Mouse (Mus musculus) lung, embryonic 16.5 days (tissue): ENCODE measurements at regions not wholly inside any gene's neighbourhood (a gene's known extent, or its start where the extent isn't known, plus 50 kb on each side); places are given as distances from the start of the nearest gene placed in this dataset.
"Not testable (repeated sequence)": the region's sequence is repeated elsewhere in the genome, so short reads cannot be mapped to it uniquely, and the experiment has no call there.

Experiments
- ATAC-seq: fragments of 200-750 bp; cut with Nextera tagmentation; 2 replicates; pipeline ENCODE4 v1.8.0; 2017; ENCODE audit warnings: low read depth, mild to moderate bottlenecking, moderate library complexity
- H3K27ac ChIP-seq: fragments of 300-500 bp; sonication (generic); 2 replicates; pipeline ENCODE4 v1.5.1; 2014; ENCODE audit warnings: mild to moderate bottlenecking, control low read depth, low read length
- H3K27me3 ChIP-seq: fragments of 300-500 bp; sonication (generic); 2 replicates; pipeline ENCODE4 v1.6.1; 2014; ENCODE audit warnings: low read depth, low read length, mixed read lengths; ENCODE audit not compliant: control insufficient read depth, insufficient read depth
- H3K36me3 ChIP-seq: fragments of 300-500 bp; sonication (generic); 2 replicates; pipeline ENCODE4 v1.6.1; 2014; ENCODE audit warnings: low read length; ENCODE audit not compliant: control insufficient read depth, insufficient read depth
- H3K4me1 ChIP-seq: fragments of 300-500 bp; sonication (generic); replicated peaks from 2 replicates; pipeline ENCODE4 v1.6.1; 2014; ENCODE audit warnings: low read length, mixed read lengths; ENCODE audit not compliant: control insufficient read depth, insufficient read depth
- H3K4me2 ChIP-seq: fragments of 300-500 bp; sonication (generic); 2 replicates; pipeline ENCODE4 v1.6.1; 2014; ENCODE audit warnings: low read depth, low read length, control low read depth
- H3K4me3 ChIP-seq: fragments of 300-500 bp; sonication (generic); 2 replicates; pipeline ENCODE4 v1.5.1; 2014; ENCODE audit warnings: mild to moderate bottlenecking, low read length, control low read depth
- H3K9ac ChIP-seq: fragments of 300-500 bp; sonication (generic); 2 replicates; pipeline ENCODE4 v1.6.1; 2014; ENCODE audit warnings: low read length, control low read depth
- H3K9me3 ChIP-seq: fragments of 300-500 bp; sonication (generic); 2 replicates; pipeline ENCODE4 v1.6.1; 2016; ENCODE audit warnings: low read length; ENCODE audit not compliant: control insufficient read depth
- WGBS: fragments of 180-500 bp; shearing (Covaris S2); extraction: QIAGEN DNeasy Blood & Tissue Kit; methylation state at CpG from one replicate; pipeline ENCODE4 v1.1.7; 2014; 5-methylcytosine and 5-hydroxymethylcytosine counted together

DNA sequence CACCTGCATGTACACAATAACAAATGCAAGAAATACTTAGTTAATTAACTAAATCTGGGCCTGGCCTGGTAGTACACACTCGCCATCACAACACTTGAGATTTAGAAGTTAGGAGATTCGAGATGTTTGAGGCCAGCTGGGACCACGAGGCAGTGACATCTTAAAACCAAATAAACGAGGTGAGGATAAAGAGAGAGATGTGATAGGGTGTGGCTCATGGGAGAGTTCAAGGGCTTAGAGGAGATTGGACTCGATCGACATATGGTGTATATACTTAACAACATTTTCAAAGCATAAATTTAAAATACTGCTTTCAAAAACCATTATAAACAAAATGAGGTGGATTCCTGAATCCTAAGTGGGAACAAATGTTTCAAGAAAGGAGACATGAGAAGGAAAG, 284.4 kb upstream of the Maf start:
- WGBS, result 38% methylated on average over 6 of the region's 6 CpGs
- H3K4me2 ChIP-seq, result no peak overlapping the region
- H3K4me3 ChIP-seq, result no peak overlapping the region
- 0 out of 2 replicates have a peak, but pooled peaks cover 3% of the 10 kb centered on the region for H3K4me1 ChIP-seq
- H3K9me3 ChIP-seq, result no peaks in the 10 kb centered on the region
- H3K27me3 ChIP-seq, result no peaks in the 10 kb centered on the region
- no peak overlapping the region for H3K9ac ChIP-seq
- ATAC-seq, result peak; percentile 66; the same call in 1 of the 2 replicates
- no peak overlapping the region for H3K27ac ChIP-seq
- H3K36me3 ChIP-seq, result no peaks in the 10 kb centered on the region

DNA sequence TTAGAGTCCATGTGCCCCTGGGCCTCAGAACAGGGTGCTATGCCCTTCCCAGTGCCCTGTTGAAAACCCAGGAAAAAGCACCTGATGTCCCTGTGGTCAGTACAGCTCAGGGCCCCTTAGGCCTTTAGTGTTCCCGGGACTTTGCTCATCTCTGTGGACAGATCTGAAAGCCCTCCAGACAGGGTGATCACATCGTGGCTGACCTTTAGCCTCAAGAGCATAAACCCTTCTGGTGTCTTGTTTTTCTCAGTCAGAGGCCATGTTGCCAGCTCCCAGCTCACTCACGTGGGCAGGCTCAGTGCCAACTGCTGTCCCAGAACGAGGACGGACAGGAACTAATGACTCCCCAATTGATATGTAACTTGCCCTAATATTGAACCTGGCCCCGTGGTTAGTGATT, 275.8 kb upstream of the Maf start:
- Histone ChIP-seq H3K9ac (no peak overlapping the region), H3K36me3 (no peaks in the 10 kb centered on the region), H3K4me3 (no peak overlapping the region), H3K9me3 (no peaks in the 10 kb centered on the region), H3K4me1 (peaks cover 12% of the 10 kb centered on the region), H3K4me2 (no peak overlapping the region), H3K27ac (no peak overlapping the region), H3K27me3 (no peaks in the 10 kb centered on the region)
- ATAC-seq, result no peak
- WGBS, result 67% methylated on average over 6 of the region's 6 CpGs

DNA sequence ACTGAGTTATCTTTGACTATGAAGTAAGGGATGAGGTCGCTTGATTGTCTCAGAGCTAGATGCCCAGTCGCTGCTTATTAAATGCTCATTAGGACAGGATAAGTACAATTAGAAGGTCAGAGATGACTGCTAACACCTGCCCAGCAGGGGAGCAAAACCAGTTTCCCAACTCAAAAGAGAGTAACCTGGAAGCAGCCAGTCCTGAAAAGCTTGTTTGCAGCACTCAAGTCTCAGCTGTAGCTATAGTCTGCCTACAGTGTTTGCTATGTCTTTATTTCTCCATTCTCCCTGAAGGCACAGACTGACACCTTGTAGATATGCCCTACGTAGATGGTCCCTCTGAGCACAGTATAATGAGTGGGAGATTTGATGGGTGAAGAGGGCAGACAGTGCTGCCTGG, 274.7 kb upstream of the Maf start:
- Histone ChIP-seq H3K4me3 (no peak overlapping the region), H3K36me3 (no peaks in the 10 kb centered on the region), H3K9ac (no peak overlapping the region), H3K9me3 (no peaks in the 10 kb centered on the region), H3K27me3 (no peaks in the 10 kb centered on the region), H3K27ac (no peak overlapping the region), H3K4me2 (no peak overlapping the region), H3K4me1 (peaks cover 12% of the 10 kb centered on the region)
- peak; percentile 20; the same call in 1 of the 2 replicates for ATAC-seq
- WGBS, result 63% methylated on average over 3 of the region's 3 CpGs

DNA sequence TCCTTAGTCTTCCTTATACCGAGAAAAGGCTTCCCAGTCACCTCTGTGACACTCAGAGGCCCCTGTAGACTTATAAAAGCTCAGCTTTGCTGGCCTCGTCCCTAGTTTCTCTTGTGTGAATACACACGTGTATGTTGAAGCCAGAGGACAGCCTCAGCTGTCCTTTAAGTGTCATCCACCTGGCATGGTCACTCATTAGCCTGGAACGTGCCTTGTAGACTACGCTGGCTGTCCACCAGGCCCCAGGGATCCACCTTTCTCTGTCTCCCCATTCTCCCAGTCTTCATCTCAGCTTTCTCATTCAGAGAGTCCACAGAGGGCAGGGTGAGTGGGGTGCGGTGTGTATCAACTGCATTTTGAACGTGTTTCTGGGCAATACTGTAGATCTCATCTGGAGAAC, 273.8 kb upstream of the Maf start:
- Histone ChIP-seq H3K9me3 (no peaks in the 10 kb centered on the region), H3K9ac (no peak overlapping the region), H3K4me3 (no peak overlapping the region), H3K27ac (no peak overlapping the region), H3K4me1 (peaks cover 10% of the 10 kb centered on the region), H3K36me3 (no peaks in the 10 kb centered on the region), H3K4me2 (no peak overlapping the region), H3K27me3 (no peaks in the 10 kb centered on the region)
- 78% methylated on average over 7 of the region's 7 CpGs for WGBS
- ATAC-seq, result no peak

DNA sequence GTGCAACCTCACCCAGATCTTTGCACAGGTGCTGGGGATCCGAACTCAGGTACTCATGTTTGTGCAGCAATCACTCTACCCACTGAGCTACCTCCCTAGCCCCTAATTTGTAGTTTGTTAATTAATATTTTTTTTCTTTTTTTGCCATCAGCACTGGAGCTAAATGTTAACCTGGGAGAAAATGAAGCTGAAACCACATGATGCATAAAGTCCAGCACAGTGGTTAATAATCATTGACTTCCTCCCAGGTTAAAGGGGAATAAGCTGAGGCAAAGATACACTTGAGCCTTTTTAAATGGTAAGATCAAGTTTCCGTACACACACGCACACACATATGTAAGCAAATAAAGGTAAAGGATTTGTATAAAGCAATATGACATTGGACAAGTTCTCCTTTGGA, 273.0 kb upstream of the Maf start:
- no peak for ATAC-seq
- 83% methylated on average over 3 of the region's 3 CpGs for WGBS
- no peaks in the 10 kb centered on the region for H3K36me3 ChIP-seq

DNA sequence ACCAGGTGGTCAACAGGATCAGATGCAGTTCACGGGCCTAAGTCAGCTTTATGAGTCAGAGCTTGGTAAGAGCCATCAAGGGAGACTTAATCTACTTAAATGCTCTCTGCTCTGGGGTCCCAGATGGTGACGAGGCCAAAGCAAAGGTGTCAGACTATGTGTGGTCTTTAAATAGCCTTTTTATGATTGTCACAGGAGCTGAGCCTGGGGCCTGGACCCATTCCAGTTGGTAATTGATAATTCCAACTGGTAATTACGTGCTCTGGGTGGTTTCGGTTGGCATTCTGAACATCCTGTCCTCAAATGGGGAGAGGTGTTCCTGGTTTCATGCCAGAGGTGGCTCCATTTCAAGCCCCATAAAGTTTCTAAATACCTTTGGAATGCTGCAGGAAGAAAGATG, 269.6 kb upstream of the Maf start:
- H3K9ac ChIP-seq, result no peak overlapping the region
- peaks cover 3% of the 10 kb centered on the region; the same call in 1 of the 2 replicates for H3K4me1 ChIP-seq
- no peak overlapping the region for H3K4me3 ChIP-seq
- H3K27me3 ChIP-seq, result no peaks in the 10 kb centered on the region
- no peaks in the 10 kb centered on the region for H3K9me3 ChIP-seq
- no peaks in the 10 kb centered on the region for H3K36me3 ChIP-seq
- ATAC-seq, result no peak
- 62% methylated on average over 4 of the region's 4 CpGs for WGBS
- H3K27ac ChIP-seq, result no peak overlapping the region
- H3K4me2 ChIP-seq, result no peak overlapping the region

More for the DNA sequence above, 273.0 kb upstream of the Maf start:
- H3K9me3 ChIP-seq, result no peaks in the 10 kb centered on the region
- no peak overlapping the region for H3K4me3 ChIP-seq
- H3K4me2 ChIP-seq, result no peak overlapping the region
- no peak overlapping the region for H3K9ac ChIP-seq
- no peak overlapping the region for H3K27ac ChIP-seq
- no peaks in the 10 kb centered on the region for H3K27me3 ChIP-seq
- H3K4me1 ChIP-seq, result peaks cover 2% of the 10 kb centered on the region; the same call in 1 of the 2 replicates

DNA sequence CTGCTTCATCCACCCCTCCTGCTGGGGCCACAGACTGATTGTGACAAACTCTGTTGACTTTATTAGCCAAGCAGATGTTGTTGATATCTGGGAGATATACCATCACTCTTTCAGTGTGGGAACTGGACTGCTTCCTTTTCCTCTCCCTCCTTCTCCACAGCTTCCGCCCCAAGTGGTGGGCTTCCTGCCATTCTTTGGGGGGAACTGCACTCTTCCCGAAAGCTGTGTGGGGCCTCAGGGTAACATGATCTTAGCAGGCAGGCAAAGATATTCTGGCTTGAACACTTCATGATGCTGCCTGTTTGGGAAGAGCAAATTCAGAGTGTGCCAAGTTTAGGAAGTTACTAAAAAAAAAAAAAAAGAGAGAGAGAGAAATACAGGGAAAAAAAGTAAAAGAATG, 267.1 kb upstream of the Maf start:
- Histone ChIP-seq H3K27me3 (no peaks in the 10 kb centered on the region), H3K9ac (no peak overlapping the region), H3K27ac (no peak overlapping the region), H3K9me3 (no peaks in the 10 kb centered on the region), H3K36me3 (no peaks in the 10 kb centered on the region), H3K4me3 (no peak overlapping the region), H3K4me2 (no peak overlapping the region), H3K4me1 (peaks cover 3% of the 10 kb centered on the region; the same call in 1 of the 2 replicates)
- 16% methylated on average over 2 of the region's 2 CpGs for WGBS
- peak; percentile 41; the same call in 1 of the 2 replicates for ATAC-seq

DNA sequence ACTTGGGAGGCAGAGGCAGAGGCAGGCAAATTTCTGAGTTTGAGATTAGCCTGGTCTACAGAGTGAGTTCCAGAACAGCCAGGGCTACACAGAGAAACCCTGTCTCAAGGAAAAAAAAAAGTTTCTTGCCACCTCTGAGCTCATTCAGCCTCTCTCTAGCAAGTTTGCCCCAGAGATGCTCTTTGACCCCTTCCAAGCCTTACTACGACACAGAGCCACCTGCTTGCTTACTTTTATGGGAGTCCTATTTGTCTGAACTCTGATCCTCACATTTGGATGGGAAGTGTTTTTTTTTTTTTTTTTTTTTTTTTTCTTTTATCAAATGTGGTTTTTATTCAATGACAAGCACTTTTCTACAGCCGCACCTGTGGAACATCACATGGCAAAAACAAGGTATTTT, 263.8 kb upstream of the Maf start:
- H3K4me1 ChIP-seq, H3K9ac ChIP-seq, H3K4me2 ChIP-seq, H3K27ac ChIP-seq, H3K36me3 ChIP-seq, H3K9me3 ChIP-seq, H3K4me3 ChIP-seq, ATAC-seq, H3K27me3 ChIP-seq: not testable (repeated sequence)
- WGBS, result 89% methylated on average over 2 of the region's 2 CpGs

DNA sequence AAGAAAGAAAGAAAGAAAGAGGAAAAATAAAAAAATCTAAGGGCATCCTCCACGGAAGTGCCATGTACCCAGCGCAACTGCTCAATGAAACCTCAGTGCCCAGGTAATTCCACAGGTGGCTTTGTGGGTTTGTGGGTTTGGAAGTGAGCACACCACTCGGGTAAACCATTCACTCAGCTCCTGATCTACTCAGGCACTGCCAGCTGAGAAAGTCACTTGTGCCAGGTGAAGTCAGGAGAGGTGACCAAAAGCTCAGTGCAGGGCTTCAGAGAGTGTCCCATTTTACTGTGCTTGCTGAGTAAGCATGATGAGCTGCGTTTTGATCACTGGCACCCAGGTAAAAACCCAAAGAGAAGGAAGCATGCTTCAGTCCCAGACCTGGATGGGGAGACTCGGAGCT, 260.5 kb upstream of the Maf start:
- Histone ChIP-seq H3K9ac (no peak overlapping the region), H3K4me1 (no peaks in the 10 kb centered on the region), H3K36me3 (no peaks in the 10 kb centered on the region), H3K9me3 (no peaks in the 10 kb centered on the region), H3K27me3 (no peaks in the 10 kb centered on the region), H3K4me3 (no peak overlapping the region), H3K27ac (no peak overlapping the region), H3K4me2 (no peak overlapping the region)
- ATAC-seq, result no peak
- WGBS, result 79% methylated on average over 5 of the region's 5 CpGs

DNA sequence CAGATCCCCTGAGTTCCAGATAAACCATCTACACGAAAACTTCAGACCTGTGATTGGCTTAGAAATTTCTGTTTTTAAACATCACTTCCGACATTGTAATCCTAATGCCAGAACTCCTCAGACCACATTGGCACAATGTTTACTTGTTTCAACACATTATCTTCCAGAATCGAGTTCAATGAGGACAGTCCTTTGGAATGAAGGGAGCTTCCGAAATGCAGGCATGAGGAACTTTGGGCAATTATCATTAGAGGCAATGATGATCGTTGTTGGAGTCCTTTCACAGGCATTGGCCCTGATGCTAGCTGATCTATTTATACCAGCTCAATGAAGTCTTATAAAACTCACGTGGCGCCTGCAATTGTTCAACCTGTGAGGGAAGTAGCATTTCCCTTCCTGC, 258.4 kb upstream of the Maf start:
- H3K9me3 ChIP-seq, result no peaks in the 10 kb centered on the region
- 79% methylated on average over 7 of the region's 7 CpGs for WGBS
- no peaks in the 10 kb centered on the region for H3K27me3 ChIP-seq
- H3K9ac ChIP-seq, result no peak overlapping the region
- H3K4me1 ChIP-seq, result no peaks in the 10 kb centered on the region
- no peak overlapping the region for H3K4me2 ChIP-seq
- H3K27ac ChIP-seq, result no peak overlapping the region
- no peak overlapping the region for H3K4me3 ChIP-seq
- no peak for ATAC-seq
- H3K36me3 ChIP-seq, result no peaks in the 10 kb centered on the region
